Mouse (Mus musculus) liver, embryonic 15.5 days (tissue): ENCODE data around the gene Nubp1. TPM values are rescaled to one million over a fixed set of nuclear protein-coding genes. Genes with fewer than 3 reads are reported as not detected.

Source experiments
- ATAC-seq: fragments of 200-750 bp; cut with Nextera tagmentation; 2 replicates; pipeline ENCODE4 v1.8.0; 2017; ENCODE audit warnings: moderate number of reproducible peaks, mild to moderate bottlenecking, moderate library complexity; ENCODE audit not compliant: insufficient read depth
- H3K27ac ChIP-seq: fragments of 300-500 bp; sonication (generic); replicated peaks from 2 replicates; pipeline ENCODE4 v1.5.1; 2015; ENCODE audit warnings: mild to moderate bottlenecking, inconsistent platforms
- H3K27me3 ChIP-seq: fragments of 300-500 bp; sonication (generic); 2 replicates; pipeline ENCODE4 v1.6.1; 2015; ENCODE audit warnings: mild to moderate bottlenecking, inconsistent platforms
- H3K36me3 ChIP-seq: fragments of 300-500 bp; sonication (generic); replicated peaks from 2 replicates; pipeline ENCODE4 v1.6.1; 2015; ENCODE audit warnings: moderate library complexity, mild to moderate bottlenecking, inconsistent platforms
- H3K4me1 ChIP-seq: fragments of 300-500 bp; sonication (generic); replicated peaks from 2 replicates; pipeline ENCODE4 v1.6.1; 2015; ENCODE audit warnings: inconsistent platforms
- H3K4me2 ChIP-seq: fragments of 300-500 bp; sonication (generic); 2 replicates; pipeline ENCODE4 v1.6.1; 2015; ENCODE audit warnings: moderate library complexity, mild to moderate bottlenecking, inconsistent platforms
- H3K4me3 ChIP-seq: fragments of 300-500 bp; sonication (generic); replicated peaks from 2 replicates; pipeline ENCODE4 v1.5.1; 2015; ENCODE audit warnings: mild to moderate bottlenecking, inconsistent platforms
- H3K9ac ChIP-seq: fragments of 300-500 bp; sonication (generic); 2 replicates; pipeline ENCODE4 v1.6.1; 2015; ENCODE audit warnings: moderate library complexity, mild to moderate bottlenecking, inconsistent platforms
- H3K9me3 ChIP-seq: fragments of 300-500 bp; sonication (generic); replicated peaks from 2 replicates; pipeline ENCODE4 v1.6.1; 2016; ENCODE audit warnings: inconsistent platforms
- WGBS: fragments of 180-500 bp; shearing (Covaris S2); methylation state at CpG from one replicate; pipeline ENCODE4 v1.1.7; 2015; ENCODE audit warnings: mixed read lengths; ENCODE audit not compliant: insufficient replicate concordance; 5-methylcytosine and 5-hydroxymethylcytosine counted together
- polyA plus RNA-seq: library from polyadenylated mRNA; unstranded; fragments of >200 nt; fragmentation: Nextera tagmentation; extraction: Ambion mirVana; gene quantifications from 2 replicates; pipeline ENCODE4 v1.2.1, GENCODE M21; 2015

The Nubp1 gene
- polyA plus RNA-seq, 1 experiment from 2014 or later = 27.6 TPM

DNA sequence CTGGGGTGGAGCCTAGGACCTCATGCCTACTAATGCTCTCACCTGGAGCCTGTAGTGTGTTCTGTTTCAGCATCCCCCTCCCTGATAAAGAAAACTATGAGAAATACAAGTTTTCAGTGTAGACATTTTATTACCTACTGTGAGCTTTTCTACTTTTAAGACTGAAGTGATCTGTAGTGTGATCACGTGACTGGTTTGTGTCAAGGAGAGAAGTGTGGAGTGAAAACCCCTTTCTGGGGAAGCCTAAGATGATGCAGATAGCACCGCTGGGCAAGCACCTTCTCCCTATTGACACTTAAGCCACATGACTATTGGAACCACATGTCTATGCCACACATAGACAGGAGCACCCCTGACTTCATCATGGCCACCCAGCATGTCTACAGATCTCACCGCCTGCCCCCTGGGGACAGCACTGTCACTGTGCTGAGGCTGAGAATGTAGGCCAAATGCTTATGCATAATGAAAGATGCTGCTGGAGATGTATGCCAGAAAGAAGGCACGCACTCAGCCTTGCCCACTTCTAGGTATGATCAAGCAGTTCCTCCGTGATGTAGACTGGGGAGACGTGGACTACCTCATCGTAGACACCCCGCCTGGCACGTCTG is 8.8 kb downstream of the Nubp1 start:
- H3K9me3 ChIP-seq = no peaks in the 10 kb centered on the region
- WGBS = 82% methylated on average over 9 of the region's 9 CpGs
- H3K27ac ChIP-seq = no peak overlapping the region
- H3K27me3 ChIP-seq = no peaks in the 10 kb centered on the region
- H3K4me2 ChIP-seq = no peak overlapping the region
- peaks cover 97% of the 10 kb centered on the region for H3K36me3 ChIP-seq
- H3K4me1 ChIP-seq = no peaks in the 10 kb centered on the region
- ATAC-seq = no peak
- no peak overlapping the region for H3K4me3 ChIP-seq
- H3K9ac ChIP-seq = no peak overlapping the region

DNA sequence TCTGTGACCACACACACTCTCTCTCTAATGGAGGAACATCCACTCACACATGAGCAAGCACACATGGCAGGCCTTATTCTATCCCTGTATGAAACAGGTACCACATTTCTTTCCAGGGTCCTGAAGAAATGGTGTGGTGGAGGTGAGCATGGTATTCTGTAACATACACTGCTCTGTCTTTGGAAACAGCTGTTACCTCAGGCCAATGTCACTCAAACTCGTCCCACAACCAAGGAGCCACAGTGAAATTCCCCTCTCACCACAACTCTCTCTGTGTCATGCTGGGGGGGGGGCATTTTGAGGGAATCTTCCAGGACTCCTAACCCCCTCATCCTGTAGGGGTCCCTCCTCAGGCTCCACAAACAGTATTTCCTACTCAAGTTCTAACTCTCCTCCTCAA is 20.2 kb downstream of the Nubp1 start:
- H3K36me3 ChIP-seq = no peaks in the 10 kb centered on the region
- H3K4me2 ChIP-seq = no peak overlapping the region
- no peaks in the 10 kb centered on the region for H3K9me3 ChIP-seq
- ATAC-seq = no peak
- no peak overlapping the region for H3K27ac ChIP-seq
- WGBS = 56% methylated on average over 1 of the region's 1 CpGs
- no peak overlapping the region for H3K9ac ChIP-seq
- no peak overlapping the region for H3K4me3 ChIP-seq
- H3K27me3 ChIP-seq = no peaks in the 10 kb centered on the region
- 0 out of 2 replicates have a peak, but pooled peaks cover 10% of the 10 kb centered on the region for H3K4me1 ChIP-seq

DNA sequence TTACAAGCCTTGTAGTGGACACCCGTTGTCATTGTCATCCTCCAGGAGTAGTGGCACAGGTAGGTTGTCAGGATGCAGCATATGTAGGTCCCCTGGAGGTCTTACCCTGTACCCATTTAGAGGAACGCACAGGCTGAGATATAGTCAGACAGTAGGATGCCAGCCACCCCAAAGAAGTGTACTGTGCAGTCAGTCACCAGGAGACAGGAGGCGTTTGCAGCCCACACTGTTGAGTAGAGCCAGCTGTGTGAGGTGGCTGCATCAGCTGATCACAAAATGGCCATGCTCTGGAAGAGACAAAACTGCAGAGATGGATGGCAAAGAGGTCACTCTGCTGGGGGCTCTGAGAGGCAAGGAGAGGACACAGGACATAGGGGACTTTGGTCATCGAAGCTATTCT is 20.6 kb downstream of the Nubp1 start:
- Histone ChIP-seq H3K4me1 (0 out of 2 replicates have a peak, but pooled peaks cover 10% of the 10 kb centered on the region), H3K4me2 (no peak overlapping the region), H3K36me3 (no peaks in the 10 kb centered on the region), H3K4me3 (no peak overlapping the region), H3K27ac (no peak overlapping the region), H3K9me3 (no peaks in the 10 kb centered on the region), H3K27me3 (no peaks in the 10 kb centered on the region), H3K9ac (no peak overlapping the region)
- no peak for ATAC-seq
- WGBS = 56% methylated on average over 4 of the region's 4 CpGs

DNA sequence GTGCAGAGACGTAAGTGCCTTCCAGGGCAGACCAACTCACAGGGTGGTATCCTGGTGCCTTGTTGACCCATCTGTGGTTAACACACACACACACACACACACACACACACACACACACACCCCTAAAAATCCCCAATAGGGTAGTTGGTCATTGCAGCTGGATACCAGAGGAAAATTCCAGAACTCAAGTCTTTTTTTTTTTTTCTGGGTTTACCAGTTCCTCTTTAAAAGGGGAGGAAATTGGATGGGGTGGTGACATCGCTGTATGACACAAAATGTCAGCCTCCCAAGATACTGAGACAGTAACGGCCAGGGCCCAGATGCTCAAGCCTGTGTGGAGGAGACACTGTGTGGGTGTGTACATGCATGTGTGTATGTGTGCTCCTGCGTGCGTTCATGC is 21.6 kb downstream of the Nubp1 start:
- H3K27me3 ChIP-seq = no peaks in the 10 kb centered on the region
- H3K27ac ChIP-seq = no peak overlapping the region
- H3K9me3 ChIP-seq = no peaks in the 10 kb centered on the region
- H3K4me1 ChIP-seq = 0 out of 2 replicates have a peak, but pooled peaks cover 10% of the 10 kb centered on the region
- no peak overlapping the region for H3K4me2 ChIP-seq
- H3K4me3 ChIP-seq = no peak overlapping the region
- H3K9ac ChIP-seq = no peak overlapping the region
- 58% methylated on average over 5 of the region's 5 CpGs for WGBS
- H3K36me3 ChIP-seq = no peaks in the 10 kb centered on the region
- ATAC-seq = no peak

DNA sequence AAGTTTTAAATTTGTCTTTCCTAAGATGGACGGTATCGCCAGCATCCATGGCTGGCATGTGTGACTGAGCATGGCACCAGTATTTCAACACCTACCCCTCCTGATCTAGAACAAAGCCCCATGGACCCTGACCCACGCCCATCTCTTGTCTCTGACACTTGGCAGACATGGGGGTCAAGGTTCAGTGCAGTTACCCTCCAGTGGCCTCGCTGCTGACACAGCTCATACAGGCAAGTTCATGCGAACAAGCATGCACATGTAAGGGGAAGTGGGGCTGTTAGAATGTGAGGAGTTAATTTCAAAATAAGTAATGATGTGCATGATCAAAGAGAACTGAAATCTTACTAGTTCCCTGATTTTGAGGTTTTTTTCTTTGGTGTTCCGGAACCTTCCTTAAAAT is 24.4 kb downstream of the Nubp1 start:
- Histone ChIP-seq H3K27ac (no peak overlapping the region), H3K4me3 (no peak overlapping the region), H3K4me2 (no peak overlapping the region), H3K36me3 (no peaks in the 10 kb centered on the region), H3K27me3 (no peaks in the 10 kb centered on the region), H3K4me1 (0 out of 2 replicates have a peak, but pooled peaks cover 10% of the 10 kb centered on the region), H3K9me3 (no peaks in the 10 kb centered on the region), H3K9ac (no peak overlapping the region)
- 65% methylated on average over 6 of the region's 6 CpGs for WGBS
- no peak for ATAC-seq

DNA sequence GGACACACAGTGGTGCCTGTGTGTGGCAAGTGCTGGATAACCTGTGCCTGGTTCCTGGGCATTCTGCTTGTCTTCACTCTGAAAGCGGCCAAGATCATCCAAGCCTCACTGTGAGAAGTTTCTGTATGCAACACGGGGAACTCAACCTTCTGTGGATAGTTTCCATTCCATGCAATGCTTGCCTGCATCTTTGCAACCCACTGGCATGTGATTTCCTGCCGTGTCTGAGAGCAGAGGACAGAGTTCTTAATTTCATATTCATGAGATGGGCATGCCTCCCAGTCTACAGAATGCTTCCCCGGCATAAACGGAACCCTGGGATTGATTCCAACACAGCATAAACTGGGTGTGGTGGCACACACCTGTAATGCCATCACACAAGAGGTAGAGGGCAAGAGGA is 26.3 kb downstream of the Nubp1 start:
- no peaks in the 10 kb centered on the region for H3K27me3 ChIP-seq
- H3K4me1 ChIP-seq = 0 out of 2 replicates have a peak, but pooled peaks cover 10% of the 10 kb centered on the region
- no peak overlapping the region for H3K4me3 ChIP-seq
- WGBS = 63% methylated on average over 5 of the region's 5 CpGs
- no peaks in the 10 kb centered on the region for H3K36me3 ChIP-seq
- H3K4me2 ChIP-seq = no peak overlapping the region
- H3K27ac ChIP-seq = no peak overlapping the region
- no peaks in the 10 kb centered on the region for H3K9me3 ChIP-seq
- no peak overlapping the region for H3K9ac ChIP-seq
- no peak for ATAC-seq

DNA sequence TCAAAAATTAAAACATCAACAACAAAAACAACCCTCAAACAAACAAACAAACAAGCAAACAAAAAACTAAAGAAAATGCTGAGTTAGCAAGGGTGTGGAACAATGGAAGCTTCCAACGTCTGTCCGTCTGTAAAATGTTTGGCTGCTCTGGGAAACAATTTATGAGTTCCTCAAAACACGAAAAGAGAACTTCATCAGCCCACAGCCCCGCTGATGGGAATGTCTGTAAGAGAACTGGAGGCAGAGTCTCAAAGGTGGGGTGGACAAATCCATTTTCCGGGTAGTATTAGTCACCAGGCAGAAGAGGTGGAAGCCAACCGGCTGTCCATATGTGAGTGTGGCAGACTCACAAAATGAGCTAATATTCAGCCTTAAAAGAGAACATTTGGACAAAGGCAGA is 29.6 kb downstream of the Nubp1 start:
- no peak overlapping the region for H3K27ac ChIP-seq
- H3K27me3 ChIP-seq = no peaks in the 10 kb centered on the region
- H3K9me3 ChIP-seq = no peaks in the 10 kb centered on the region
- no peaks in the 10 kb centered on the region for H3K36me3 ChIP-seq
- H3K4me2 ChIP-seq = no peak overlapping the region
- ATAC-seq = no peak
- 43% methylated on average over 6 of the region's 6 CpGs for WGBS
- no peak overlapping the region for H3K4me3 ChIP-seq
- no peaks in the 10 kb centered on the region for H3K4me1 ChIP-seq
- H3K9ac ChIP-seq = no peak overlapping the region

DNA sequence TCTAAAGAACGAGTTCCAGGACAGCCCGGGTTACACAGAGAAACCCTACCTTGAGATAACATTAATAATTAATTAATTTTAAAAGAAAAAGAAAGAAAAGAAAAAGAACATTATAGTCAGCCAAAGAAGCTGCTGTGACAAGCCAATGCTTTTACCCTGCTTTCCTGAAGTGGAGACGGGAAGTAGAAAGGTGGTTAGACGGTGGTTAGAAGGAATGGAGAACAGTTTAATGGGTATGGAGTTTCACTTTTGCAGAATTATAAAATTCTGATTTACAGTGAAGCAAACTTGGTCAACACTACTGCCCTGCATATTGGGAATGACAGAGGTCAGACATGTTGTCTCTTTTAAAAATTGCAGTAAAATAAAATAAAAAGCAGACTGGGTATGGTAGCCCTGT is 30.0 kb downstream of the Nubp1 start:
- Histone ChIP-seq H3K4me1 (no peaks in the 10 kb centered on the region), H3K4me3 (no peak overlapping the region), H3K27me3 (no peaks in the 10 kb centered on the region), H3K4me2 (no peak overlapping the region), H3K36me3 (no peaks in the 10 kb centered on the region), H3K9me3 (no peaks in the 10 kb centered on the region), H3K27ac (no peak overlapping the region), H3K9ac (no peak overlapping the region)
- 61% methylated on average over 4 of the region's 4 CpGs for WGBS
- no peak for ATAC-seq

DNA sequence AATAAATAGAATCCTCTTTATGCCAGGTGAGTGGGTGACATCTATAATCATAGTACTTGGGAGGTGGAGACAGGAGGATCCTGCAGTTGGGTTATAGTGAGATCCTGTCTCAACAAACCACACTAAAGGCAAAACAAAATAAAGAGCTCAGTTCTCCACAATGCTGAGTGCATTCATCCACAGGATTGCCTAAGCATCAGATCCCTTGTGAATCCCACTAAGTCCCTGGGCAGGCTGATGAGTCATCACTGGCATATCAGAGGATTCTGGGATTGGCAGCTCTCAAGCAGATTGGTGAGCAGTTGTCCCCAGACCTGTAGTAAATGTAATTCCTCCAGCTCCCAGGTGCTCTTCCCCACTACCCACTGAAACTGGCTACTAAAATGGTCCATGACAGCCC is 32.0 kb downstream of the Nubp1 start:
- Histone ChIP-seq H3K27me3 (no peaks in the 10 kb centered on the region), H3K36me3 (no peaks in the 10 kb centered on the region), H3K4me2 (no peak overlapping the region), H3K27ac (no peak overlapping the region), H3K9me3 (no peaks in the 10 kb centered on the region), H3K4me3 (no peak overlapping the region), H3K4me1 (0 out of 2 replicates have a peak, but pooled peaks cover 4% of the 10 kb centered on the region), H3K9ac (no peak overlapping the region)
- no peak for ATAC-seq

DNA sequence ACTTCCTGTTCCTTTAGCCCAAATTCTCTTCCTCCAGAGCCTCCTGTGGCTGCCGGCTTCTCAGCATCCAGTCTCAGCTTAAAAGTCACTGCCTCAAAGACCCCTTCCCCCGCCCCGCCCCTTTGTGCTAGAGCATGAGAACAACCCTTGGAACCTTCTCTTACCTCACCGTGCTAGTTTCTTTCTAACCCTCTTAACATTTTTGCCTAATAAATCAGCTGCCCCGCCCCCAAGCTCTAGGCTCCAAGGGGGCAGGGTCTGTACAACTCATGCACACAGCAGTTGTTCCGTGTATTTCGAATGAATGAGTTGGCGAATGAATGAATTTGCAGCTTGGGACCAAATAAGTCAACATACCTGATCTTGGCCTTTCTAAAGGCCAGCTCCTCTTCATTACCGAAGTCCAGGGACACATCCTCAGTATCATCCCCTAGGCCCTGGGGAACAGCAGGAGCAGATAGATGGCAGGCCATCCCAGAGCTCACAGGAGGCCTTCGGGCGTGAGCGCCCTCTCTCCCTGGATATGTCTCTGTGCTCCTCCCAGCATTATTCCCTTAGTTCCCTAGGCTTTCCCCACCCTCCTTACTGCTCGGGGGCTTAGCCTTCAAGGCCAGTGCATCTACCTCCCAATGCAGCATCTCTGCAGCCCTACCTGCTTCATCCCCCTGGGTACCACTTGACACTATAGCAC is 35.0 kb downstream of the Nubp1 start:
- Histone ChIP-seq H3K4me2 (no peak overlapping the region), H3K9me3 (no peaks in the 10 kb centered on the region), H3K9ac (no peak overlapping the region), H3K4me1 (0 out of 2 replicates have a peak, but pooled peaks cover 4% of the 10 kb centered on the region), H3K4me3 (no peak overlapping the region), H3K27ac (no peak overlapping the region), H3K36me3 (no peaks in the 10 kb centered on the region), H3K27me3 (no peaks in the 10 kb centered on the region)
- no peak for ATAC-seq
- WGBS = 43% methylated on average over 13 of the region's 13 CpGs

DNA sequence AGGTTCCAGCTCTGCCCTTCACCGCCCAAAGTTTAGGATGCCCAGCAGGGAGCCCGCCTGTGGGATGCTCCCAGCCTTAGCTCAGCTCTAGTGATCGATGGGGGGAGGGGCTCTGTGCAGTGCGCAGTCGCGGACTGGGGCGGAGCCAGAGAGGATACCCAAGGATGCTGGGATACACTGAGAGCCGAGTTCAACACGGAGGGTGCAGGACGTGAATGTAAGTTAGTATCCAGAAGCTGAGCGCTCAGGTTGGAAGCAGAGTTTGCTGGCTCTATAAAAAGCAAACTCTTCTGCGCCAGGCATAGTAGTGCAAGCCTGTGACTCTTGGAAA is 35.5 kb downstream of the Nubp1 start, which contains the start of gene Tvp23a:
Gene Tvp23a, minus strand, starts transcription at position 99 of the 331 bp plus-strand sequence.
- Histone ChIP-seq H3K4me3 (no peak within 1 kb of the TSS), H3K4me2 (no peak within 1 kb of the TSS; the same call in 1 of the 2 replicates), H3K36me3 (no peaks in the 10 kb centered on the region), H3K9ac (no peak within 1 kb of the TSS), H3K27me3 (no peaks in the 10 kb centered on the region), H3K4me1 (0 out of 2 replicates have a peak, but pooled peaks cover 4% of the 10 kb centered on the region), H3K27ac (no peak within 1 kb of the TSS), H3K9me3 (no peaks in the 10 kb centered on the region)
- WGBS = 20% methylated on average over 12 of the region's 12 CpGs
- ATAC-seq = no peak

DNA sequence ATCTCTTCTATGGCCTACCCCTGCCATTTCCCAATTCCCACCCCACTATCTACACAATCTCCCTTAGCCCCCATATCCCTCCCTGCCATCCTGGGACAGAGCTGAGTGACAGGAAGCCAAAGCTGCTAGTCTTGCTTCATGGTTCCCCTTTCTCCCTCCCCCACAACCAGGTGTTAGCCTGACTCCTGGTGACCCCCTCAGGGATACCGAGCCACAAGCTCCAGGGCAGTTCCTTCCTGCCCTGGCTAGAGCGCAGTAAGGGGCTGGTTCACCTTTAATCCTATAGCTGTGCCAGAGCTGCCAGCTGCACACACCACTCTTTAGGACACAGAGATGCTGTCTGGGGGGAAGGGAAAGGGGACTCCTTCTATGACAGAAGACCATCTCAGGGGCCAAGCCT is 36.0 kb downstream of the Nubp1 start:
- Histone ChIP-seq H3K36me3 (no peaks in the 10 kb centered on the region), H3K27ac (no peak overlapping the region), H3K4me3 (no peak overlapping the region), H3K4me1 (0 out of 2 replicates have a peak, but pooled peaks cover 4% of the 10 kb centered on the region), H3K27me3 (no peaks in the 10 kb centered on the region), H3K9me3 (no peaks in the 10 kb centered on the region), H3K4me2 (no peak overlapping the region), H3K9ac (no peak overlapping the region)
- no peak for ATAC-seq
- 36% methylated on average over 2 of the region's 2 CpGs for WGBS
